Mouse (Mus musculus) gastrocnemius, postnatal 10 days (tissue): ENCODE measurements around the gene Ctsa. TPM values are rescaled to one million over a fixed set of nuclear protein-coding genes. Genes with fewer than 3 reads are reported as not detected.
"Not testable (repeated sequence)": the region's sequence is repeated elsewhere in the genome, so short reads cannot be mapped to it uniquely, and the experiment has no call there.

ENCODE experiments used
- DNase-seq: peaks from one replicate; pipeline ENCODE4 v3.0.0; 2021; ENCODE audit warnings: mixed read lengths
- long read RNA-seq, 2 experiments: library from polyadenylated mRNA; stranded (forward); transcript quantifications; one replicate each; pipeline ENCODE4 v2.0.0; 2021
- total RNA-seq, 2 experiments: library from RNA; stranded (reverse); gene quantifications; 2 replicates each; pipeline ENCODE4 v1.2.3; 2021

Gene Ctsa
- total RNA-seq = 10 to 100 TPM; 53.3 to 75.2 TPM
- long read RNA-seq, experiment 1, transcript Ctsa-202 (15 exons, 2,534 nt) = major isoform, 15 of 137 reads
- long read RNA-seq, experiment 1, partial matches to known transcripts = 115 of 137 reads
- long read RNA-seq, experiment 1, other reads (novel, unspliced or antisense) = 4 of 137 reads
- long read RNA-seq, experiment 2, transcript Ctsa-202 (15 exons, 2,534 nt) = major isoform, 7 of 112 reads
- long read RNA-seq, experiment 2, partial matches to known transcripts = 98 of 112 reads
- long read RNA-seq, experiment 2, other reads (novel, unspliced or antisense) = 4 of 112 reads

- DNase-seq = peak; percentile 66
Observed at GRCm38 (mm10) chr2:164832748-164833301, at the start of gene Ctsa. TSS of gene Ctsa (plus strand) at chr2:164832873.

- DNase-seq = no peak
Observed at GRCm38 (mm10) chr2:164783926-164784581, 48.6 kb upstream of the Ctsa start.

- no peak for DNase-seq
Observed at GRCm38 (mm10) chr2:164784869-164785420, 47.7 kb upstream of the Ctsa start.

- DNase-seq = peak; percentile 85
Observed at GRCm38 (mm10) chr2:164785481-164786387, 46.9 kb upstream of the Ctsa start, which contains the start of gene Snx21. TSS of gene Snx21 (plus strand) at chr2:164785823.

GRCm38 (mm10) chr2:164786388-164786885, 46.2 kb upstream of the Ctsa start:
- no peak for DNase-seq

- no peak for DNase-seq
Observed at GRCm38 (mm10) chr2:164787032-164787431, 45.6 kb upstream of the Ctsa start.

GRCm38 (mm10) chr2:164787779-164788178, 44.9 kb upstream of the Ctsa start:
- DNase-seq = no peak

GRCm38 (mm10) chr2:164788411-164788810, 44.3 kb upstream of the Ctsa start:
- no peak for DNase-seq

GRCm38 (mm10) chr2:164790451-164790850, 42.2 kb upstream of the Ctsa start:
- DNase-seq = no peak

- DNase-seq = no peak
Observed at GRCm38 (mm10) chr2:164791841-164792261, 40.8 kb upstream of the Ctsa start.

- DNase-seq = no peak
Observed at GRCm38 (mm10) chr2:164792400-164793190, 40.1 kb upstream of the Ctsa start.

GRCm38 (mm10) chr2:164793236-164793635, 39.4 kb upstream of the Ctsa start:
- DNase-seq = peak; percentile 59

- no peak for DNase-seq
Observed at GRCm38 (mm10) chr2:164793772-164794171, 38.9 kb upstream of the Ctsa start.

- peak; percentile 88 for DNase-seq
Observed at GRCm38 (mm10) chr2:164794293-164794692, 38.4 kb upstream of the Ctsa start.

- DNase-seq = no peak
Observed at GRCm38 (mm10) chr2:164795868-164796267, 36.8 kb upstream of the Ctsa start.

GRCm38 (mm10) chr2:164798554-164798953, 34.1 kb upstream of the Ctsa start:
- not testable (repeated sequence) for DNase-seq

- DNase-seq = no peak
Observed at GRCm38 (mm10) chr2:164800252-164801004, 32.2 kb upstream of the Ctsa start.

GRCm38 (mm10) chr2:164803201-164803920, 29.3 kb upstream of the Ctsa start:
- DNase-seq = no peak

GRCm38 (mm10) chr2:164803921-164804313, 28.8 kb upstream of the Ctsa start:
- DNase-seq = no peak
